Mouse (Mus musculus): ENCODE measurements around the gene Bloc1s5. TPM values are rescaled to one million over a fixed set of nuclear protein-coding genes. Genes with fewer than 3 reads are reported as not detected.
A peak's percentile ranks its signal among the peaks of the same experiment; 100 is the strongest.

The Bloc1s5 gene
- total RNA-seq, 1 experiment, result 3.4 TPM

- Histone ChIP-seq H3K4me1 (ENCODE audit: control insufficient read depth in 2 of 2, insufficient read depth in 2 of 2, low read length in 2 of 2, poor library complexity in 1 of 2) (no peaks in the 10 kb centered on the region), H3K27ac (ENCODE audit: insufficient read depth, low read depth, low read length, poor library complexity, severe bottlenecking) (no peak overlapping the region), H3K9ac (ENCODE audit: insufficient read depth, low read depth, low read length, poor library complexity, severe bottlenecking) (no peak overlapping the region), H3K36me3 (ENCODE audit: control insufficient read depth, insufficient read depth, low read length, poor library complexity, severe bottlenecking) (peaks cover 6% of the 10 kb centered on the region; the same call in 1 of the 2 replicates), H3K4me3 (ENCODE audit: insufficient read depth in 1 of 2, low read depth in 1 of 2, low read length in 2 of 2, poor library complexity in 1 of 2, severe bottlenecking in 1 of 2) (no peak overlapping the region), H3K9me3 (ENCODE audit: control insufficient read depth, insufficient read depth, low read depth, low read length) (no peaks in the 10 kb centered on the region)
- in situ Hi-C loops (cut with MboI; ENCODE audit: low sequenced_read_pairs in 2 of 2, unreplicated experiment in 2 of 2), result no loop called here
- no peak for TF ChIP-seq CHD2 (IDR thresholded peaks at IDR 0.05; ENCODE audit: low read depth, low read length)
- TF ChIP-seq ZC3H11A (IDR thresholded peaks at IDR 0.05; ENCODE audit: borderline replicate concordance, low read depth, low read length), result no peak
- TF ChIP-seq HCFC1 (IDR thresholded peaks at IDR 0.05; ENCODE audit: borderline replicate concordance, insufficient read depth, low read length), result no peak
- TF ChIP-seq MAFK (IDR thresholded peaks at IDR 0.05; ENCODE audit: insufficient read depth, low read depth, low read length), result no peak
- TF ChIP-seq ZNF384 (IDR thresholded peaks at IDR 0.05; ENCODE audit: low read depth, low read length), result no peak
- no peak for DNase-seq (ENCODE audit: low read depth, low spot score)
Measured at GRCm38 (mm10) chr13:38615656-38616055, 19.3 kb downstream of the Bloc1s5 start.

GRCm38 (mm10) chr13:38614298-38614697 lies 20.6 kb downstream of the Bloc1s5 start:
- in situ Hi-C loops (cut with MboI; ENCODE audit: low sequenced_read_pairs in 2 of 2, unreplicated experiment in 2 of 2), result no loop called here
- no peak for TF ChIP-seq CHD2 (IDR thresholded peaks at IDR 0.05; ENCODE audit: low read depth, low read length)
- TF ChIP-seq ZC3H11A (IDR thresholded peaks at IDR 0.05; ENCODE audit: borderline replicate concordance, low read depth, low read length), result no peak
- Histone ChIP-seq H3K36me3 (ENCODE audit: control insufficient read depth, insufficient read depth, low read length, poor library complexity, severe bottlenecking) (peaks cover 6% of the 10 kb centered on the region; the same call in 1 of the 2 replicates), H3K9me3 (ENCODE audit: control insufficient read depth, insufficient read depth, low read depth, low read length) (no peaks in the 10 kb centered on the region), H3K9ac (ENCODE audit: insufficient read depth, low read depth, low read length, poor library complexity, severe bottlenecking) (no peak overlapping the region), H3K4me3 (ENCODE audit: insufficient read depth in 1 of 2, low read depth in 1 of 2, low read length in 2 of 2, poor library complexity in 1 of 2, severe bottlenecking in 1 of 2) (no peak overlapping the region), H3K4me1 (ENCODE audit: control insufficient read depth in 2 of 2, insufficient read depth in 2 of 2, low read length in 2 of 2, poor library complexity in 1 of 2) (no peaks in the 10 kb centered on the region), H3K27ac (ENCODE audit: insufficient read depth, low read depth, low read length, poor library complexity, severe bottlenecking) (no peak overlapping the region)
- DNase-seq (ENCODE audit: low read depth, low spot score), result no peak

GRCm38 (mm10) chr13:38613583-38613982 lies 21.3 kb downstream of the Bloc1s5 start:
- Histone ChIP-seq H3K36me3 (ENCODE audit: control insufficient read depth, insufficient read depth, low read length, poor library complexity, severe bottlenecking) (peaks cover 6% of the 10 kb centered on the region; the same call in 1 of the 2 replicates), H3K9ac (ENCODE audit: insufficient read depth, low read depth, low read length, poor library complexity, severe bottlenecking) (no peak overlapping the region), H3K27ac (ENCODE audit: insufficient read depth, low read depth, low read length, poor library complexity, severe bottlenecking) (no peak overlapping the region), H3K4me1 (ENCODE audit: control insufficient read depth in 2 of 2, insufficient read depth in 2 of 2, low read length in 2 of 2, poor library complexity in 1 of 2) (no peaks in the 10 kb centered on the region), H3K4me3 (ENCODE audit: insufficient read depth in 1 of 2, low read depth in 1 of 2, low read length in 2 of 2, poor library complexity in 1 of 2, severe bottlenecking in 1 of 2) (no peak overlapping the region), H3K9me3 (ENCODE audit: control insufficient read depth, insufficient read depth, low read depth, low read length) (no peaks in the 10 kb centered on the region)
- no peak for TF ChIP-seq CHD2 (IDR thresholded peaks at IDR 0.05; ENCODE audit: low read depth, low read length)
- TF ChIP-seq ZC3H11A (IDR thresholded peaks at IDR 0.05; ENCODE audit: borderline replicate concordance, low read depth, low read length), result no peak
- TF ChIP-seq HCFC1 (IDR thresholded peaks at IDR 0.05; ENCODE audit: borderline replicate concordance, insufficient read depth, low read length), result no peak
- TF ChIP-seq MAFK (IDR thresholded peaks at IDR 0.05; ENCODE audit: insufficient read depth, low read depth, low read length), result no peak
- no peak for TF ChIP-seq ZNF384 (IDR thresholded peaks at IDR 0.05; ENCODE audit: low read depth, low read length)
- in situ Hi-C loops (cut with MboI; ENCODE audit: low sequenced_read_pairs in 2 of 2, unreplicated experiment in 2 of 2), result no loop called here
- DNase-seq (ENCODE audit: low read depth, low spot score), result no peak

- peaks cover 6% of the 10 kb centered on the region; the same call in 1 of the 2 replicates for H3K36me3 ChIP-seq (ENCODE audit: control insufficient read depth, insufficient read depth, low read length, poor library complexity, severe bottlenecking)
- no peak for DNase-seq (ENCODE audit: low read depth, low spot score)
- no peaks in the 10 kb centered on the region for H3K9me3 ChIP-seq (ENCODE audit: control insufficient read depth, insufficient read depth, low read depth, low read length)
- H3K4me1 ChIP-seq (ENCODE audit: control insufficient read depth in 2 of 2, insufficient read depth in 2 of 2, low read length in 2 of 2, poor library complexity in 1 of 2), result no peaks in the 10 kb centered on the region
- in situ Hi-C loops (cut with MboI; ENCODE audit: low sequenced_read_pairs in 2 of 2, unreplicated experiment in 2 of 2), result no loop called here
- H3K9ac ChIP-seq (ENCODE audit: insufficient read depth, low read depth, low read length, poor library complexity, severe bottlenecking), result no peak overlapping the region
- H3K27ac ChIP-seq (ENCODE audit: insufficient read depth, low read depth, low read length, poor library complexity, severe bottlenecking), result no peak overlapping the region
- TF ChIP-seq ZNF384 (IDR thresholded peaks at IDR 0.05; ENCODE audit: low read depth, low read length) (no peak), CHD2 (IDR thresholded peaks at IDR 0.05; ENCODE audit: low read depth, low read length) (no peak), MAFK (IDR thresholded peaks at IDR 0.05; ENCODE audit: insufficient read depth, low read depth, low read length) (peak; percentile 36; the same call in 1 of the 2 replicates)
- H3K4me3 ChIP-seq (ENCODE audit: insufficient read depth in 1 of 2, low read depth in 1 of 2, low read length in 2 of 2, poor library complexity in 1 of 2, severe bottlenecking in 1 of 2), result no peak overlapping the region
Measured at GRCm38 (mm10) chr13:38612608-38613007, 22.3 kb downstream of the Bloc1s5 start.

- Histone ChIP-seq H3K4me3 (ENCODE audit: insufficient read depth in 1 of 2, low read depth in 1 of 2, low read length in 2 of 2, poor library complexity in 1 of 2, severe bottlenecking in 1 of 2) (no peak overlapping the region), H3K9ac (ENCODE audit: insufficient read depth, low read depth, low read length, poor library complexity, severe bottlenecking) (no peak overlapping the region), H3K4me1 (ENCODE audit: control insufficient read depth in 2 of 2, insufficient read depth in 2 of 2, low read length in 2 of 2, poor library complexity in 1 of 2) (no peaks in the 10 kb centered on the region), H3K27ac (ENCODE audit: insufficient read depth, low read depth, low read length, poor library complexity, severe bottlenecking) (no peak overlapping the region), H3K9me3 (ENCODE audit: control insufficient read depth, insufficient read depth, low read depth, low read length) (no peaks in the 10 kb centered on the region), H3K36me3 (ENCODE audit: control insufficient read depth, insufficient read depth, low read length, poor library complexity, severe bottlenecking) (peaks cover 6% of the 10 kb centered on the region; the same call in 1 of the 2 replicates)
- in situ Hi-C loops (cut with MboI; ENCODE audit: low sequenced_read_pairs in 2 of 2, unreplicated experiment in 2 of 2), result no loop called here
- DNase-seq (ENCODE audit: low read depth, low spot score), result peak; percentile 12
- TF ChIP-seq ZC3H11A (IDR thresholded peaks at IDR 0.05; ENCODE audit: borderline replicate concordance, low read depth, low read length) (no peak), ZNF384 (IDR thresholded peaks at IDR 0.05; ENCODE audit: low read depth, low read length) (no peak), HCFC1 (IDR thresholded peaks at IDR 0.05; ENCODE audit: borderline replicate concordance, insufficient read depth, low read length) (no peak), CHD2 (IDR thresholded peaks at IDR 0.05; ENCODE audit: low read depth, low read length) (no peak), MAFK (IDR thresholded peaks at IDR 0.05; ENCODE audit: insufficient read depth, low read depth, low read length) (no peak)
Measured at GRCm38 (mm10) chr13:38612179-38612578, 22.7 kb downstream of the Bloc1s5 start.

Measured in ES-E14 (cell line).